Mouse (Mus musculus): Measurements from ENCODE around the gene Ank2. TPM values are rescaled to one million over a fixed set of nuclear protein-coding genes. Genes with fewer than 3 reads are reported as not detected.
A peak's percentile ranks its signal among the peaks of the same experiment; 100 is the strongest.

The Ank2 gene
- total RNA-seq, 2 experiments from 2014 or later = 905 to 944 TPM

DNA sequence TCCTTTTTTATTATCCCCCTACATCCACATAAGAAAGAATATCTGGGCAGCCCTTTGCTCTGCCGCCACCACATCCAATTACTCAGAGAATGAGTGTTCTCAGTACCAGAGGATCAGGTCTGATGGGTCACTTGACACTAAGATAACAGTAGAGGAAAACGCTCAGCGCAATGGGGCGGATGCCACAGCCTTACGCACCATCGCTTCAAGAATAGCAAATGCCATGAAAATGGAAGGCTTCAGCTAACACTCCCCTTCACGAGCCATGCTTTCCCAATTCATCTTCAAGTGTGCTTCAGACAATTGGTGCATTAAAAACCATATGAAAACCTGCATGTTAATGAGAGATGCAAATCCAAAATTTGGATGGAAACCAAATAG lies 238.4 kb downstream of the Ank2 start:
- intact Hi-C loops (cut with DNase I) = no loop called here
- no peak for DNase-seq (ENCODE audit: low spot score in 2 of 2)

DNA sequence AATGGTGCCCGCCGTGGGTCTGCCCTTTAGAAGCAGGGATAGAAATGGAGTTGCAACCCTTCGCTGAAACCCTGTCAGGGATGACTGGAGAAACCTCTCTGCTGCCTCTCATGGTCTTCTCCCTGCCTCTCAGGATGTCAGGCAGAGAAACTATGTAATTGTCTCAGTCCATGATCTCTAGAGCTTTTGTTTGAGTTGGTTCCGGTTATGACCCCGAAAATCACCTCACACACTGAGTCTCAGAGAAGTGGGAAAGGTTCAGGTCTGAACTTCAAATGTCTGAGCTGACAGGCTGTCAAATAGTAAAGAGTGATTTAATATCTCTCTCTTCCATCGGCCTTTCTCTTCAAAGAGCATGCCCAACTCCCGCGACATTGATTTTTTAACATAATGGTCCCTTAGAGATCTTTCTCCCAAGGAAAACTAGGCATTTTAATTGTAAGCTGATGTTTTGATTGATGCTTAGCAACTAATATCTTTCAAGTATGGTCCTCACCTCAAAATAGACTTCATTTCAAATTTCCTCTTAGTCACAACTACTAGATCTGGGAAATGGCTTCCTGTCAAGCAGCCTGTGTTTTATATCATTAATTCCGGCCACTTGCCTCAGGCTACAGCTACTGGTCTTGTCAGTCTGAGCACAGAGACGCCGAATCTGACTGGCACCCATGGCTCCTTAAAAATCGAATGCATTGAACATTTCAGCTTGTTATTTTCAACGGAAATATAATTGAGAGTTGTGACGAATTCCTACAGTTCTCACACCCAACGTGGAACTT lies 239.0 kb downstream of the Ank2 start:
- no peak for DNase-seq (ENCODE audit: low spot score in 2 of 2)
- intact Hi-C loops (cut with DNase I) = no loop called here

DNA sequence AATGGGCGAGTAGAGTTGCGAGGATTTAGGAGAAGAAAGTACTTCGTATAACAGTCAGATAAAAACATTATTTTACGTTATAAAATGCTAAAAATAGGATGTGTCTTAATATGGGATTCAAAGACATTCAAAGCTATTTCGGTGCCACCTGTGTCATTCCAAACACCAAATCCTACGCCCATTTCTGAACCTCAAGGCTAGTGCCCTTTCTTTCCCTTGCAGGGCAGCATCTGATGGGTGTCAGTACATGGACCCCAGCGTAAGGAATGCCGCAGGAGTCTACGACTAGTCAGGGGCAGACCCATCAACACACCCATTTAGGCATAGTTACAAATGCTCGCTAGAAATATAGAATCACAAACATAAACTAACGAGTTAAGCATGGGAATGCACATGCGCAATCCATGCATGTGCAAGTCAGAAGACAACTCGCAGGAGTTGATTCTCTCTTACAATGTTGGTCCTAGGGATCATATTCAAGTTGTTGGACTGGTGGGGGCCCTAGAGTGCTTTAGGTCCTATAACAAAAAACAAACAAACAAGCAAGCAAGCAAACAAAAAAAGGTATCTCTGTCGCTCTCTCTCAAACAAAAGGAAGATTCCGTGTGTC lies 240.6 kb downstream of the Ank2 start:
- intact Hi-C loops (cut with DNase I) = loop anchor here (2.0 kb wide), 1 partner anchor 34 kb away; no protein-coding TSS in a partner anchor
- DNase-seq (ENCODE audit: low spot score in 2 of 2) = no peak

DNA sequence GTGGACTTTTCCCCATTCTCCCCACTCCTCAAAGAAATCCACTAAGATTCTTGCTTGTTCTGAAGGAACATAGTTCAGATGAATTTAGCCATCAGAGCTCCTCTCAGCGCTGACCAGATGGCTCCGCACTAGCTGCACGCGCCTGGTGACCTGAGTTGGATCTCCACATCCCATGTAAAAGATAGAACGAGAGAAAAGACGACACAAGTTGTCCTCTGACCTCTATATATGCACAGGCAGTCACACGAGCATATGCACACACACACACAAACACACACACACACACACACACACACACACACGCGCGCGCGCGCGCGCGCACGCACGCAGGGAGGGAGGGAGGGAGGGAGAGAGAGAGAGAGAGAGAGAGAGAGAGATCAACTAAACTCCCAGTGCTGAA lies 241.2 kb downstream of the Ank2 start:
- peak in 1 of 2 experiments; percentile 32 for DNase-seq (ENCODE audit: low spot score in 2 of 2)
- intact Hi-C loops (cut with DNase I) = loop anchor here (2.0 kb wide), 1 partner anchor 35 kb away; no protein-coding TSS in a partner anchor

DNA sequence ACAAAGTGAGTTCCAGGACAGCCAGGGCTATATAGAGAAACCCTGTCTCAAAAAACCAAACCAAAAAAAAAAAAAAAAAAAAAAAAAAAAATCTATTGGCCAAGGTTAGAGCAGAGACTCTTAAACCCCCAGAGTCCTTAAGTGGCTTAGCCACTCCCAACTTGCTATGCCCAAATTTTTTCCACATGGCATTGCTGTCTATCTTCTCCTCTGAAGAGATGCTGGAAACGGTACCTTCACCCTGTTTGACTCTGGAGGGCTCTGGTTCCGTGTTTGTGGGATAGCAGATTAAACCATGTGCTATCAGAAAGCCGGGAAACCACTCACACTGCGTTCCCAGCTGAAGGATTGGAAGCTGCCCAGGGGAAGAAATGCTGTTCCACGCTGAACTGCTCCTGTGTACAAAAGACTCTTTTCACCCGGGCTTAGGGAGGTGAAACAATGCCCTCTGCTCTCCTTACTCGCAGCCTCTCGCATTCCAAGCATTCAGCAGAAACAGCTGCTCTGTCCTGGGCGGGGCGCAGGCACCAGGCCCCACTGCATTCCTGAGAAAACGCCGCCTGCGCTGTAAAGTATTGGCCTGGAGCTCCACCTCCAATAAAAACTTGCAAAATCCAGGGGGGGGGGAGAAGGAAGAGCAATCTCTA lies 241.7 kb downstream of the Ank2 start:
- DNase-seq (ENCODE audit: low spot score in 2 of 2) = peak in 1 of 2 experiments; percentile 57
- intact Hi-C loops (cut with DNase I) = no loop called here

DNA sequence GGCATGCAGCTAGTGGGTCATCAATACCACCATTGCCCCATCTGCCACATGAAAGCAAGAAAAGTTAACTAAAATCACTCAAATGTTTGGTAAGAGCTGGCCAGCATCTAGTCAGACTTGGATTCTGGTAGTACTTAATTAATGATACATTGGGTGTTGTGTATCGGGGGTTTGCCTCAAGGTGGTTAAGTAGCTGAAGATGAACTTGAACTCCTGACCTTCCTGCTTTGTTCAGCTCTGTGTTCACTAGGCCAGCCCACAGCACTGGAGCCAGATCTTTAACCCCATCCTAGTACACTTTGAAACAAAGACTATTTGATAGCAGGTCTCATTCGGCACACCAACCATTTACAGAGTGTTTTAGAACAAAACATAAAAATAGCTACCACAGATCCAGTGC lies 242.5 kb downstream of the Ank2 start:
- DNase-seq (ENCODE audit: low spot score in 2 of 2) = no peak

DNA sequence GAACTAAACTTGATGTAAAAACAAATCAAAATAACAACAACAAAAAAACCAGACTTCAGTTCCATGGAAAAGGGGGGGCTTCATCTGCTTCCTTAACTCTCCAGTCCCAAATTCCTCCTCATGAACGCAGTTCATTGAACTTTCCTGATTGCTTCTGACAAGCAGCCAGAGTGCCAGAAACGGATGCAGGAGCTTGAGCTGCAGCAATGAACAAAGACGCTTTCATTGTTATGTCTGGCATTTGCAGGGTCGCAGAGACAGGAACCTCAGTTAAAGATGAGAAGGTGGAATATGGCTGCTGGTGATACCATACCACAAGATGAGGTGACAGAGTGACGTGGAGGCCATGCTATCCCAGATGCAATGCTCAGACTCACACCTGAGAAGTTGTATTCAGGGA lies 248.2 kb downstream of the Ank2 start:
- intact Hi-C loops (cut with DNase I) = no loop called here

More for the DNA sequence above, 242.5 kb downstream of the Ank2 start:
- intact Hi-C loops (cut with DNase I) = no loop called here

DNA sequence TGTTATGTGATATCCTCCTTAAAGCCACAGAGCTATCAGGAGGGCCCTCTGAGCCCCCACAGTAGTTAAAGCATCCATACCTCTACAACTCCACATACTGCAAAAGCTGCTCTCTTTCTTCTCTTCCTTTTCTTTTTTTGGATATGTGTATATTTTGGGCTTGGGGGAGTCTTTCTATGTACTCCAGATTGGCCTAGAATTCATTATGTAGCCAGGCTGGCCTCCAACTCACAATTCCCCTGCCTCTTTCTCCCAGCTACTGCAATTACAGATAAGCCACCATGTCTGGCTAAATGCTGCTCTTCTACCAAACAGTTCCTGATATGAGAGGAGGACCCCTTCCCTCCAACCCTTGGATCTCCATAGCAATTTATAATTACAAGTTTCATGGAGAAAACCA lies 250.5 kb downstream of the Ank2 start:
- DNase-seq (ENCODE audit: low spot score in 2 of 2) = peak in 1 of 2 experiments; percentile 75

More for the DNA sequence above, 248.2 kb downstream of the Ank2 start:
- DNase-seq (ENCODE audit: low spot score in 2 of 2) = no peak

DNA sequence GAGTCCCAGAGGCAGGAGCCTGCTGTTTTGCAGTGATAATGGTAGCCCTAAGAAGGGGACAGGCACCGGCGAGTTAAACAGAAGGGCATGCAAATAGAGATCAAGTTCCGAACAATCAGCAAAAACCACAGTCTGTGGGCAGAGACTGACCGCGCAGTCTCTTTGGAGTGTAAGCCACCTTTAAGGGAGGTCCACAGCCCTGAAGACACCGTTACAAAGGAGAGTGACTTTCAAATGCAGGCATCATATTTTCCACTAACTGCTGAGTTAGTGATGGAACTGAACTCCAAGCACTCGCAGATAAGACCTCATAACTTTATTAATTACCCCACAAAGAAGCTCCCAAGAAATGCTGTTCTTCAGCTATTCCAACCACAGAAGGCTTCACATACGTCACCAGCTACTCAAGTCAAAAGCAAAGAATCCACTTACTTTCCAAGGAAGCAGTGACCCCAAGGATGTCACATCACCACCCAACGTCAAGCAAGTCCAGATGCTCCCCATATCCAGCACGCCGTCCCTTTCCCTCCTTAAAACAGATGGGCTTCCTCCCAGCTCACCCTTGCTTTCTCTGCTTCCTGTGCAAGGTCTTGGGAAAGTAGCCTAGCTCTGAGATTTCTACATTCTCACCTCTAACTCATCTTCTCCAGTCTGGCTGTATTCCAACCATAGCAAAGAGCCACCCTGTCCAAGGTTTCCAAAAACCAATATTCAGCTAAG lies 252.0 kb downstream of the Ank2 start:
- intact Hi-C loops (cut with DNase I) = no loop called here
- DNase-seq (ENCODE audit: low spot score in 2 of 2) = no peak

More for the DNA sequence above, 250.5 kb downstream of the Ank2 start:
- intact Hi-C loops (cut with DNase I) = no loop called here

DNA sequence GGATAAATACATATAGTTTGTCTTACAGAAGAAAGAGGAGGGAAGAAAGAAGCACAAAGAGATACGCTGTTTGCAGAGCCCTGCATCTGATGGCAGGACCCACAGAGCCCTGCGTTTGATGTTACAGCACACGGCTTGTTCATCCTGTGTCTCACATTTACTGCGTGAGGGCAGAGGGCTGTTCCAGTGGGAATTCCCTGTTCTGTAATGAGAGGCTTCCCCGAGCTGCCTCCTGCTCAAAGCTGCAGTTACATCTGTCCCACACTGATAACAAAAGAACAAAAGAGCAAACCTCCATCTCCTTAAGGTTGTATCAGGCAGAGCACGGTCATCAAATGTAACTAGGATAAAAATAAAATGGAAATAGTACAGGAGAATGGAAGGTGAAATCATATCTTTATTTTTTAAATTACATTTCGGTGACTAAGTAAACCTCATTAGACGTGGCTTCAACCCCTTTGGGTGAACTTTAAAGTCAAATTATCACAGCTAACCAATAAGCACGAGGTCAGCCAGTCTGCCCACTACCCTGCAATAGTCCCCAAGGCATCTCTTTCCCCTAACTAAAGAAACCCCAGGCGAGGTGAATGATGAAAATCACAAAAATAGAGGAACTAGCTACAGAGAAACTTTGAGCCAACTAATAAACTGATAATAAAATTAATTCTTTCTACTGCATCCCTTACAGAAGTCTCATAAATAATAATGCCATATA lies 255.1 kb downstream of the Ank2 start:
- intact Hi-C loops (cut with DNase I) = no loop called here
- no peak for DNase-seq (ENCODE audit: low spot score in 2 of 2)

DNA sequence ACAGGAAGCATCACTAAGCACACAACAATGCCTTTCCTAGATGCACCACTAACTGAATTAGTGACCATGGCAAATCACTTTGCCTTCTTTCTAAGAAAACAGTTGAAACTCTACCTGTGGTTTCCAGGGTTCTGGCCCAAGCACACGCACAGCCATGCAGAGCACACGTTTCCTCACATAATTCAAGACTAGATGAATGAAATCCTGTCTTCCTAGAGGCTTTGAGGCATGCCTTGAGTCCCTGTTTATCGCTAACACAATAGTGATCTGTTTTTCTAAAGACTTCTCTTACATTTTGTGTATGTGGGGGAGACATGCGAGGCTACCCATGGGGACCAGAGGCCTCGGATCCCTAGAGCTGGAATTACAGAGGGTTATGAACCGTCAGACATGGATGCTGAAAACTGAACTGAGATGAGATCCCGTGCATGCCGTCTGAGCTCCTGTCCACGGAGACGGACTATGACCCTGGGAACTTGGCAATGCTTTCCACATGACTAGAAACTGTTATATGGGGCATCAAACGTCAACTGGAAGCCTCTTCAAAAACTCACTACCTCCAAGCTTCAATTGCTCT lies 256.8 kb downstream of the Ank2 start:
- intact Hi-C loops (cut with DNase I) = no loop called here
- DNase-seq (ENCODE audit: low spot score in 2 of 2) = no peak

DNA sequence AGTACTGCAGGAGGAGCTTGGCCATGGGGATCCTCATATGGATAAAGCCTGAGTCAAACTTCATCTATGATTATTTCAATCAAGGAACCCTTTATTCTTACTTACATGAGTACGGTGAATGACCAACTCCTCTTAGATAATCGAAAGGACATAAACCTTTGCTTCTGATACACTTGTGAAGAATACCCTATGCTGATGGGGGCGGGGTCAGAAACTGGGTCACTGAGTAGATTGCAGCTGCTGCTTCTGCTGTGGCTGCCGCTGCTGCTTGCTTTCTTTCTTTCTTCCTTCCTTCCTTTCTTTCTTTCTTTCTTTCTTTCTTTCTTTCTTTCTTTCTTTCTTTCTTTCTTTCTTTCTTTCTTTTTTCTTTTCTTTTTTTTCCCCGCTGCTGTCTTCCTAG lies 263.9 kb downstream of the Ank2 start:
- intact Hi-C loops (cut with DNase I) = no loop called here
- DNase-seq (ENCODE audit: low spot score in 2 of 2) = no peak

DNA sequence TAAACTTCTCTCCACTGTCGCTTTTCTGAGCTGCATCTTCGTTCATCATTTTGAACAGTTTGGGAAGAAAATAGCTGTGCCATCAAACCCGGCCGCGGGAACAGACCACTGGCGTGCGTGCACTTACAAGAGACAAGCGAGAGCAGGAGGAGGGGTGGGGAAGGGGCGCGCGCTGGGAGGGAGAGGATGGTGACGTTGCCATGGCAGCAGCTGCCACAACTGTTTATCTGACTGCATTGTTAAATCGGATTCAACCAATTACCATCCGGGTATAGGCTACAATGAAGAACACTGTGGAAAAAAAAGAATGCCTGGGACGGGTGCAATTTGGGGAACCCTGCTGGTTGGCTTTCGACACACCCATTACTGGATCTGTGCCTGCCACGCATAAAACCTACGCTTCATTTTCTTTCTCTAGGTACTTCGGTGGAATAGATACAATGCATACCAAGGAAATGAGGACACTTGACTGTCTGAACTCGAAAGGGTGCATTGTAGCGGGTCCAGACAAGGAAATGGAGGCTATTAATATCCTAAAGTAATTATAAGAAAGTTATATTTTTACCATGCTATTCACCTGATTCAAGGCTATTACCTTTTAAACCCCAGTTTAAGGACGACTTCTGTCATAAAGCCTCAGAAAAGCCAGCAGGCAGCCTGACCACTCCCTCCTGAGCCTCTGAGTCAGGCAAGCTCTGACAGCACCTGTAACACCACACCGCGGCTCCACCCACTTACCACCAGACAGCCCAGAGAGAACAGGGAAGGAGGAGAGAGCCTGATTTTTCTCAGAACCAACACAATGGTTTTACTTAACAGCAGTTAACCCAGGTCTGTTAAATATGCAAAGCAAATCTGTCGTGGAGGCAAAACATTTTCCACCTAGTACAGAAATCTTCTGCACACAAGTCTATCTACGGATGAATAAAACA lies 273.1 kb downstream of the Ank2 start:
- peak; percentile 56 to 81 for DNase-seq (ENCODE audit: low spot score in 2 of 2)
- intact Hi-C loops (cut with DNase I) = loop anchor here (2.0 kb wide), 1 partner anchor 39 kb away; no protein-coding TSS in a partner anchor

DNA sequence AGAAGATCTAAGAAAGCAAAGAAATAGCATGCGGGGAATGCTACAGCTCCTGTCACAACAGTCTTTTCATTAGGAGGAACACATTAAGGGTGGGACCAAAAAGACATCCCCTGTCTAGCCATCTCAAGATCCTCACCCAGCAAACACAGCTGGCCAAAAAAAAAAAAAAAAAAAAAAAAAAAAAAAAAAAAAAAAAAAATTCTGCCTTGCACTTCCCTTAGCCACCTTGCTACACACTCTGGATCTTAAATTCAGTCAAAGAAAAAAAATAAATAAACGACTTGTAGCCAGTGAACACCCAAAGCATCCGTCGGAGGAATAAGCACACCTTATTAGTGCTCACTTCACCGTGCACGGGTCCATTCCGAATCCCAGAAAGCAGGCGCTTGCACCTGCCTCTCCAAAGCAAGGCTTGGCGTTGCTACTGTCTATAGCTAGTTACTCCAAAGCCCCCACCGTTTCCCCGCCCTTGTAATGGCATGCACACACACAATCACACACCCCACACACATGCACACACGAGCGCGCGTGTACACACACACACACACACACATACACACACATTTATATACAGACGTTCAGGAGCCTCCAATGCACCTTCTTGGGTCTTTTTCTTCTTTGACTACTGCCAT lies 273.9 kb downstream of the Ank2 start:
- intact Hi-C loops (cut with DNase I) = loop anchor here (2.0 kb wide), 1 partner anchor 38 kb away; no protein-coding TSS in a partner anchor
- DNase-seq (ENCODE audit: low spot score in 2 of 2) = peak; percentile 34 to 55

DNA sequence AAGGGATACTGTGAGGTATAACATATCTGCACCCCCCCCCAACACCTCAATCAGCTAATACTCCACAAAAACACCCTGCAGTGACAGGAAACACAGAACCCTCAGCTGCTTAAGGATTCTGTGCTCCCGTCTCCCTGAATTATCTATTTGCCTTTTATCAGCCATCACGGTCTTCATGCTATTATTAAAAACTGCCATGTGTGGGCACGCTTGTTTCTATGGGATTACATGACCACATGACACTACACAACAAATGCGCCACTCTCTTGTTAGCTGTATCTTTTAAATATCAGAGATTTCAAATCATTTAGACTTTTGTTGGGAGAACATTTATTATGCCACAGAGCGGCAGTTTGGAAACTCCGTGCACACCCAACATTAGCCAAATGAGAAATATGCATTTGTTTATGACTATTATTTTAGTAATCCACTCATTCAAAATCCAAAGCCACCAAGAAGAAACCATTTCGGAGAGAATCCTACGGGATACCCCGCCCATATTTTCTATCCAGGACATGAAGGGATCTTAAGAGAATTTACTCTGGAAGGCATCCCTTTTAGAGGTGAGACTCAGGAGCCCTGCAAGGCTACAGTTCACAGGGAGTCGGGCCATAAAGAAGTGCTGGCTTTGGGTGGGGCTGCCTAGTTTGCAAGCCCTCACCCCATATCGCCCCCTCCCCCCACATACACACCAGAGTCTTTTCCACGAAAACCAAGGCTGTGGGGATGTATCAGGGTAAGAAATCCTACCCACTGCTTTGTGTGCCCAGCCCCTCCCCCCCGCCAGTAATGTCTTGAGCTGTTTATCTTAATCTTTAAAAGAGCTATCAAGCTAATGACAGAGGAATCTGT lies 274.6 kb downstream of the Ank2 start:
- intact Hi-C loops (cut with DNase I) = loop anchor here (2.0 kb wide), 1 partner anchor 38 kb away; no protein-coding TSS in a partner anchor
- DNase-seq (ENCODE audit: low spot score in 2 of 2) = no peak

DNA sequence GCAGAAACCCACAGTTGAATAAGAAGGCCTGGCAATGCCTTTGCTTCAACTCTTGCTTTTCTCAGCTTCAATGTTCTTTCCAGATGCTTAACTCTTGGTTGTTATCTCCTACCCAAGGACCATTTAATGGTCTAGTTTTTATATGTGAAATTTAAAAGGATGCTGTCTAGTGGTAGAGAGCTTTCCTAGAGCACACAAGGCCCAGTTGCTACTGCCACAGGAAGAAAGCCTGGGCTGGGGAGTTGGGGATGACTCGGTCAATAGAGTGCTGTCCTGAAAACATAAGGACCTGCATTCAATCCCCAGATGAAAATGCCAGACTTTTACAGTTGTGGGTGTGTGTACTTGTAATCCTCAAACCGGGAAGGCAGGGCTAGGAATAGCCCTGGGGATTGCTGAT lies 277.1 kb downstream of the Ank2 start:
- intact Hi-C loops (cut with DNase I) = no loop called here
- no peak for DNase-seq (ENCODE audit: low spot score in 2 of 2)

DNA sequence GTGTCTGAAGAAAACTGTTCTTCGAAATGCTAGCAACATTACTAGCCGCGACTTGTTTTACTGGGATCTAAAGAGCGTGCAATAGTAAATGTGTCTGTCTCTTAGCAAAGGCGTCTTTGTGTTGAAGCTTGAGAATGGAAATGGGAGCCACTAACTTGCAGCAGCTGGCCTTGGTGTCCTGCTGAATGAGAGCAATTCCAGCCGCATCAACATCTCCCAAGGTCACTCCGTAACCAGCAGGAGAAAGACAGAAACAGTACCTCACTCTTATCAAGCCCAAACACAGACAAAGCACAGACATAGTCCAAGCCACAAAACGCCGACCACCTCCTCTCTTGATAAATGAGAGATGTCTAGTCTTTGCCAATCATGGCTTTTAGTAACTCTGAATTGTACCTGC lies 278.3 kb downstream of the Ank2 start:
- intact Hi-C loops (cut with DNase I) = no loop called here
- no peak for DNase-seq (ENCODE audit: low spot score in 2 of 2)
